Mouse (Mus musculus): ENCODE measurements around the gene Lhx4. TPM values are rescaled to one million over a fixed set of nuclear protein-coding genes. Genes with fewer than 3 reads are reported as not detected.

Lhx4 gene
- polyA plus RNA-seq, 1 experiment from 2014 or later = 2.3 TPM

GRCm38 (mm10) chr1:155740622-155741377, 10.7 kb downstream of the Lhx4 start:
- Histone ChIP-seq H3K9ac (no peak overlapping the region), H3K27me3 (peaks cover 77% of the 10 kb centered on the region), H3K4me2 (peak overlapping the region; percentile 71), H3K27ac (replicated peaks) (no peak overlapping the region), H3K4me3 (peak overlapping the region; percentile 41), H3K9me3 (no peaks in the 10 kb centered on the region), H3K4me1 (replicated peaks) (peaks cover 36% of the 10 kb centered on the region), H3K36me3 (no peaks in the 10 kb centered on the region)
- under 1% methylated on average over 44 of the region's 44 CpGs for WGBS
- no peak for ATAC-seq (ENCODE audit: low FRiP score, low read depth)

GRCm38 (mm10) chr1:155737809-155738383, 13.6 kb downstream of the Lhx4 start:
- WGBS = under 1% methylated on average over 25 of the region's 25 CpGs
- Histone ChIP-seq H3K36me3 (no peaks in the 10 kb centered on the region), H3K27ac (replicated peaks) (no peak overlapping the region), H3K27me3 (peaks cover 81% of the 10 kb centered on the region), H3K4me1 (replicated peaks) (peaks cover 33% of the 10 kb centered on the region), H3K4me3 (no peak overlapping the region), H3K9me3 (no peaks in the 10 kb centered on the region), H3K9ac (no peak overlapping the region), H3K4me2 (no peak overlapping the region)
- no peak for ATAC-seq (ENCODE audit: low FRiP score, low read depth)

GRCm38 (mm10) chr1:155737017-155737808, 14.3 kb downstream of the Lhx4 start:
- ATAC-seq (ENCODE audit: low FRiP score, low read depth) = no peak
- WGBS = under 1% methylated on average over 58 of the region's 58 CpGs
- Histone ChIP-seq H3K27me3 (peaks cover 81% of the 10 kb centered on the region), H3K9me3 (no peaks in the 10 kb centered on the region), H3K9ac (no peak overlapping the region), H3K4me1 (replicated peaks) (peaks cover 26% of the 10 kb centered on the region), H3K4me2 (no peak overlapping the region), H3K27ac (replicated peaks) (no peak overlapping the region), H3K4me3 (peak overlapping the region; percentile 2; the same call in 1 of the 2 replicates), H3K36me3 (no peaks in the 10 kb centered on the region)

- no peaks in the 10 kb centered on the region for H3K36me3 ChIP-seq
- no peak overlapping the region for H3K27ac ChIP-seq (replicated peaks)
- no peak for ATAC-seq (ENCODE audit: low FRiP score, low read depth)
- H3K4me1 ChIP-seq (replicated peaks) = peaks cover 17% of the 10 kb centered on the region
- peaks cover 83% of the 10 kb centered on the region for H3K27me3 ChIP-seq
- no peak overlapping the region; the same call in 1 of the 2 replicates for H3K4me2 ChIP-seq
- H3K9ac ChIP-seq = no peak overlapping the region
- H3K9me3 ChIP-seq = no peaks in the 10 kb centered on the region
- WGBS = under 1% methylated on average over 26 of the region's 26 CpGs
- H3K4me3 ChIP-seq = no peak overlapping the region
These were observed 15.2 kb downstream of the Lhx4 start for GRCm38 (mm10) chr1:155736096-155736825.

- Histone ChIP-seq H3K9me3 (no peaks in the 10 kb centered on the region), H3K9ac (no peak overlapping the region), H3K4me1 (replicated peaks) (peaks cover 10% of the 10 kb centered on the region), H3K36me3 (no peaks in the 10 kb centered on the region), H3K27me3 (peaks cover 91% of the 10 kb centered on the region), H3K4me2 (no peak overlapping the region), H3K4me3 (no peak overlapping the region), H3K27ac (replicated peaks) (no peak overlapping the region)
- 8% methylated on average over 2 of the region's 2 CpGs for WGBS
- ATAC-seq (ENCODE audit: low FRiP score, low read depth) = no peak
These were observed 20.3 kb downstream of the Lhx4 start for GRCm38 (mm10) chr1:155731156-155731555.

GRCm38 (mm10) chr1:155729113-155729795, 22.2 kb downstream of the Lhx4 start:
- ATAC-seq (ENCODE audit: low FRiP score, low read depth) = no peak; the same call in 1 of the 2 replicates
- no peaks in the 10 kb centered on the region for H3K9me3 ChIP-seq
- H3K36me3 ChIP-seq = no peaks in the 10 kb centered on the region
- H3K27me3 ChIP-seq = peaks cover 93% of the 10 kb centered on the region
- 0 out of 2 replicates have a peak overlapping the region, but pooled peaks have one; percentile 10 for H3K9ac ChIP-seq
- WGBS = 1% methylated on average over 23 of the region's 23 CpGs
- peak overlapping the region; percentile 42 for H3K4me2 ChIP-seq
- peak overlapping the region; percentile 11; the same call in 1 of the 2 replicates for H3K4me3 ChIP-seq
- peaks cover 10% of the 10 kb centered on the region for H3K4me1 ChIP-seq (replicated peaks)
- H3K27ac ChIP-seq (replicated peaks) = no peak overlapping the region

GRCm38 (mm10) chr1:155727830-155728229, 23.7 kb downstream of the Lhx4 start:
- Histone ChIP-seq H3K9ac (no peak overlapping the region), H3K4me2 (no peak overlapping the region), H3K27ac (replicated peaks) (no peak overlapping the region), H3K36me3 (no peaks in the 10 kb centered on the region), H3K4me1 (replicated peaks) (peaks cover 10% of the 10 kb centered on the region), H3K4me3 (no peak overlapping the region), H3K9me3 (no peaks in the 10 kb centered on the region), H3K27me3 (peaks cover 93% of the 10 kb centered on the region)
- ATAC-seq (ENCODE audit: low FRiP score, low read depth) = no peak
- WGBS = 29% methylated on average over 10 of the region's 10 CpGs

GRCm38 (mm10) chr1:155725876-155726275, 25.6 kb downstream of the Lhx4 start:
- peaks cover 82% of the 10 kb centered on the region for H3K27me3 ChIP-seq
- WGBS = 56% methylated on average over 2 of the region's 2 CpGs
- no peak for ATAC-seq (ENCODE audit: low FRiP score, low read depth)
- H3K27ac ChIP-seq (replicated peaks) = no peak overlapping the region
- peaks cover 17% of the 10 kb centered on the region for H3K4me1 ChIP-seq (replicated peaks)
- no peak overlapping the region for H3K4me2 ChIP-seq
- H3K36me3 ChIP-seq = no peaks in the 10 kb centered on the region
- H3K9me3 ChIP-seq = no peaks in the 10 kb centered on the region
- no peak overlapping the region for H3K9ac ChIP-seq
- no peak overlapping the region for H3K4me3 ChIP-seq

GRCm38 (mm10) chr1:155724301-155724700, 27.2 kb downstream of the Lhx4 start:
- H3K4me1 ChIP-seq (replicated peaks) = peaks cover 15% of the 10 kb centered on the region
- no peak overlapping the region for H3K4me2 ChIP-seq
- no peaks in the 10 kb centered on the region for H3K36me3 ChIP-seq
- no peak overlapping the region for H3K27ac ChIP-seq (replicated peaks)
- H3K9me3 ChIP-seq = no peaks in the 10 kb centered on the region
- H3K27me3 ChIP-seq = peaks cover 69% of the 10 kb centered on the region
- H3K4me3 ChIP-seq = no peak overlapping the region
- 80% methylated on average over 3 of the region's 3 CpGs for WGBS
- H3K9ac ChIP-seq = no peak overlapping the region
- ATAC-seq (ENCODE audit: low FRiP score, low read depth) = no peak

GRCm38 (mm10) chr1:155722185-155722584, 29.3 kb downstream of the Lhx4 start:
- ATAC-seq (ENCODE audit: low FRiP score, low read depth) = no peak
- Histone ChIP-seq H3K27me3 (peaks cover 48% of the 10 kb centered on the region), H3K4me2 (peak overlapping the region; percentile 45), H3K4me3 (0 out of 2 replicates have a peak overlapping the region, but pooled peaks have one; percentile 5), H3K27ac (replicated peaks) (no peak overlapping the region), H3K9me3 (no peaks in the 10 kb centered on the region), H3K4me1 (replicated peaks) (peaks cover 8% of the 10 kb centered on the region), H3K9ac (no peak overlapping the region), H3K36me3 (no peaks in the 10 kb centered on the region)
- under 1% methylated on average over 13 of the region's 13 CpGs for WGBS

- no peak overlapping the region for H3K4me2 ChIP-seq
- ATAC-seq (ENCODE audit: low FRiP score, low read depth) = no peak
- WGBS = 30% methylated on average over 8 of the region's 8 CpGs
These were observed 30.0 kb downstream of the Lhx4 start for GRCm38 (mm10) chr1:155721443-155721842.

More at GRCm38 (mm10) chr1:155721443-155721842, 30.0 kb downstream of the Lhx4 start:
- Histone ChIP-seq H3K27ac (replicated peaks) (no peak overlapping the region), H3K9me3 (no peaks in the 10 kb centered on the region), H3K9ac (no peak overlapping the region), H3K27me3 (peaks cover 44% of the 10 kb centered on the region), H3K36me3 (no peaks in the 10 kb centered on the region), H3K4me3 (no peak overlapping the region), H3K4me1 (replicated peaks) (peaks cover 8% of the 10 kb centered on the region)
